Mouse (Mus musculus): ENCODE results near the gene Vmn1r209.
"Not testable (repeated sequence)": the region's sequence is repeated elsewhere in the genome, so short reads cannot be mapped to it uniquely, and the experiment has no call there.

Gene Vmn1r209

GRCm38 (mm10) chr13:22809582-22809981 lies at the start of gene Vmn1r209:
Gene Vmn1r209, minus strand, starts transcription at chr13:22809682.
- DNase-seq (ENCODE audit: low read depth, low spot score), result not testable (repeated sequence)

GRCm38 (mm10) chr13:22857461-22857860 lies 48.0 kb upstream of the Vmn1r209 start, which contains the start of gene Vmn1r211:
Gene Vmn1r211, minus strand, starts transcription at chr13:22857561.
- no peak for DNase-seq (ENCODE audit: low read depth, low spot score)

- no peak for DNase-seq (ENCODE audit: low read depth, low spot score)
Measured at GRCm38 (mm10) chr13:22854760-22855159, 45.3 kb upstream of the Vmn1r209 start.

GRCm38 (mm10) chr13:22846798-22847197 lies 37.3 kb upstream of the Vmn1r209 start:
- DNase-seq (ENCODE audit: low read depth, low spot score), result no peak

- DNase-seq (ENCODE audit: low read depth, low spot score), result not testable (repeated sequence)
Measured at GRCm38 (mm10) chr13:22844304-22844703, 34.8 kb upstream of the Vmn1r209 start.

- no peak for DNase-seq (ENCODE audit: low read depth, low spot score)
Measured at GRCm38 (mm10) chr13:22831248-22831647, 21.8 kb upstream of the Vmn1r209 start, which contains the start of gene Vmn1r210. Gene Vmn1r210, minus strand, starts transcription at chr13:22831348.

GRCm38 (mm10) chr13:22829395-22829794 lies 19.9 kb upstream of the Vmn1r209 start:
- not testable (repeated sequence) for DNase-seq (ENCODE audit: low read depth, low spot score)

- not testable (repeated sequence) for DNase-seq (ENCODE audit: low read depth, low spot score)
Measured at GRCm38 (mm10) chr13:22821601-22822000, 12.1 kb upstream of the Vmn1r209 start.

GRCm38 (mm10) chr13:22788096-22788495 lies 21.4 kb downstream of the Vmn1r209 start:
- DNase-seq (ENCODE audit: low read depth, low spot score), result not testable (repeated sequence)

- DNase-seq (ENCODE audit: low read depth, low spot score), result not testable (repeated sequence)
Measured at GRCm38 (mm10) chr13:22784159-22784558, 25.3 kb downstream of the Vmn1r209 start.

- DNase-seq (ENCODE audit: low read depth, low spot score), result not testable (repeated sequence)
Measured at GRCm38 (mm10) chr13:22777300-22777699, 32.2 kb downstream of the Vmn1r209 start, which contains the start of gene Vmn1r208. Gene Vmn1r208, minus strand, starts transcription at chr13:22777400.

GRCm38 (mm10) chr13:22771592-22771991 lies 37.9 kb downstream of the Vmn1r209 start:
- not testable (repeated sequence) for DNase-seq (ENCODE audit: low read depth, low spot score)
